Mouse (Mus musculus): Measurements from ENCODE around the gene Uchl1.

Gene Uchl1

GRCm38 (mm10) chr5:66697119-66697518 lies 21.2 kb downstream of the Uchl1 start:
- in situ Hi-C loops (cut with MboI; ENCODE audit: low pct_unique_long_range_greater_than_20kb in 1 of 2, low sequenced_read_pairs in 2 of 2, unreplicated experiment in 1 of 2), result loop anchor here in 1 of 2 experiments (25.0 kb wide), 1 partner anchor 540 kb away; no protein-coding TSS in a partner anchor

GRCm38 (mm10) chr5:66699911-66700310 lies 24.0 kb downstream of the Uchl1 start:
- in situ Hi-C loops (cut with MboI; ENCODE audit: low pct_unique_long_range_greater_than_20kb in 1 of 2, low sequenced_read_pairs in 2 of 2, unreplicated experiment in 1 of 2), result loop anchor here (10.0 to 25.0 kb wide), 2 partner anchors 325 to 537 kb away; no protein-coding TSS in a partner anchor

GRCm38 (mm10) chr5:66701951-66702350 lies 26.1 kb downstream of the Uchl1 start:
- in situ Hi-C loops (cut with MboI; ENCODE audit: low pct_unique_long_range_greater_than_20kb in 1 of 2, low sequenced_read_pairs in 2 of 2, unreplicated experiment in 1 of 2), result loop anchor here in 1 of 2 experiments (10.0 to 25.0 kb wide), 2 partner anchors 323 to 535 kb away; no protein-coding TSS in a partner anchor

- in situ Hi-C loops (cut with MboI; ENCODE audit: low pct_unique_long_range_greater_than_20kb in 1 of 2, low sequenced_read_pairs in 2 of 2, unreplicated experiment in 1 of 2), result loop anchor here in 1 of 2 experiments (10.0 to 25.0 kb wide), 2 partner anchors 321 to 534 kb away; no protein-coding TSS in a partner anchor
Observed at GRCm38 (mm10) chr5:66703317-66704004, 27.6 kb downstream of the Uchl1 start.

- in situ Hi-C loops (cut with MboI; ENCODE audit: low pct_unique_long_range_greater_than_20kb in 1 of 2, low sequenced_read_pairs in 2 of 2, unreplicated experiment in 1 of 2), result loop anchor here in 1 of 2 experiments (10.0 to 25.0 kb wide), 2 partner anchors 317 to 529 kb away; no protein-coding TSS in a partner anchor
Observed at GRCm38 (mm10) chr5:66707859-66708258, 32.0 kb downstream of the Uchl1 start.

GRCm38 (mm10) chr5:66710445-66711019 lies 34.6 kb downstream of the Uchl1 start:
- in situ Hi-C loops (cut with MboI; ENCODE audit: low pct_unique_long_range_greater_than_20kb in 1 of 2, low sequenced_read_pairs in 2 of 2, unreplicated experiment in 1 of 2), result loop anchor here (10.0 to 25.0 kb wide), 2 partner anchors 284 to 527 kb away; no protein-coding TSS in a partner anchor

- in situ Hi-C loops (cut with MboI; ENCODE audit: low pct_unique_long_range_greater_than_20kb in 1 of 2, low sequenced_read_pairs in 2 of 2, unreplicated experiment in 1 of 2), result loop anchor here (10.0 to 25.0 kb wide), 2 partner anchors 282 to 524 kb away; no protein-coding TSS in a partner anchor
Observed at GRCm38 (mm10) chr5:66712801-66713200, 36.9 kb downstream of the Uchl1 start.

- in situ Hi-C loops (cut with MboI; ENCODE audit: low pct_unique_long_range_greater_than_20kb in 1 of 2, low sequenced_read_pairs in 2 of 2, unreplicated experiment in 1 of 2), result loop anchor here (10.0 to 25.0 kb wide), 2 partner anchors 279 to 522 kb away; no protein-coding TSS in a partner anchor
Observed at GRCm38 (mm10) chr5:66715498-66715931, 39.6 kb downstream of the Uchl1 start.

GRCm38 (mm10) chr5:66717931-66718330 lies 42.0 kb downstream of the Uchl1 start:
- in situ Hi-C loops (cut with MboI; ENCODE audit: low pct_unique_long_range_greater_than_20kb in 1 of 2, low sequenced_read_pairs in 2 of 2, unreplicated experiment in 1 of 2), result loop anchor here (10.0 to 25.0 kb wide), 2 partner anchors 277 to 519 kb away; no protein-coding TSS in a partner anchor

- in situ Hi-C loops (cut with MboI; ENCODE audit: low pct_unique_long_range_greater_than_20kb in 1 of 2, low sequenced_read_pairs in 2 of 2, unreplicated experiment in 1 of 2), result loop anchor here (10.0 to 25.0 kb wide), 2 partner anchors 276 to 519 kb away; no protein-coding TSS in a partner anchor
Observed at GRCm38 (mm10) chr5:66718413-66718812, 42.5 kb downstream of the Uchl1 start.

GRCm38 (mm10) chr5:66718880-66719279 lies 43.0 kb downstream of the Uchl1 start:
- in situ Hi-C loops (cut with MboI; ENCODE audit: low pct_unique_long_range_greater_than_20kb in 1 of 2, low sequenced_read_pairs in 2 of 2, unreplicated experiment in 1 of 2), result loop anchor here (10.0 to 25.0 kb wide), 2 partner anchors 276 to 518 kb away; no protein-coding TSS in a partner anchor

GRCm38 (mm10) chr5:66720921-66721320 lies 45.0 kb downstream of the Uchl1 start:
- in situ Hi-C loops (cut with MboI; ENCODE audit: low pct_unique_long_range_greater_than_20kb in 1 of 2, low sequenced_read_pairs in 2 of 2, unreplicated experiment in 1 of 2), result loop anchor here in 1 of 2 experiments (25.0 kb wide), 1 partner anchor 516 kb away; no protein-coding TSS in a partner anchor

GRCm38 (mm10) chr5:66722586-66722985 lies 46.7 kb downstream of the Uchl1 start:
- in situ Hi-C loops (cut with MboI; ENCODE audit: low pct_unique_long_range_greater_than_20kb in 1 of 2, low sequenced_read_pairs in 2 of 2, unreplicated experiment in 1 of 2), result loop anchor here in 1 of 2 experiments (25.0 kb wide), 1 partner anchor 515 kb away; no protein-coding TSS in a partner anchor

- in situ Hi-C loops (cut with MboI; ENCODE audit: low pct_unique_long_range_greater_than_20kb in 1 of 2, low sequenced_read_pairs in 2 of 2, unreplicated experiment in 1 of 2), result loop anchor here in 1 of 2 experiments (25.0 kb wide), 1 partner anchor 514 kb away; no protein-coding TSS in a partner anchor
Observed at GRCm38 (mm10) chr5:66723037-66723436, 47.1 kb downstream of the Uchl1 start.

GRCm38 (mm10) chr5:66723626-66724025 lies 47.7 kb downstream of the Uchl1 start:
- in situ Hi-C loops (cut with MboI; ENCODE audit: low pct_unique_long_range_greater_than_20kb in 1 of 2, low sequenced_read_pairs in 2 of 2, unreplicated experiment in 1 of 2), result loop anchor here in 1 of 2 experiments (25.0 kb wide), 1 partner anchor 514 kb away; no protein-coding TSS in a partner anchor

- in situ Hi-C loops (cut with MboI; ENCODE audit: low pct_unique_long_range_greater_than_20kb in 1 of 2, low sequenced_read_pairs in 2 of 2, unreplicated experiment in 1 of 2), result no loop called here
Observed at GRCm38 (mm10) chr5:66729306-66729705, 53.4 kb downstream of the Uchl1 start.

- in situ Hi-C loops (cut with MboI; ENCODE audit: low pct_unique_long_range_greater_than_20kb in 1 of 2, low sequenced_read_pairs in 2 of 2, unreplicated experiment in 1 of 2), result no loop called here
Observed at GRCm38 (mm10) chr5:66730621-66731301, 54.9 kb downstream of the Uchl1 start.

- in situ Hi-C loops (cut with MboI; ENCODE audit: low pct_unique_long_range_greater_than_20kb in 1 of 2, low sequenced_read_pairs in 2 of 2, unreplicated experiment in 1 of 2), result no loop called here
Observed at GRCm38 (mm10) chr5:66731302-66731697, 55.4 kb downstream of the Uchl1 start.

Measured in mouse embryonic stem cell (cell line).